Mouse (Mus musculus) CH12.LX (cell line): Measurements from ENCODE around the gene Npm1. TPM values are rescaled to one million over a fixed set of nuclear protein-coding genes. Genes with fewer than 3 reads are reported as not detected.

Experiments used
- DNase-seq: peaks from one replicate; pipeline ENCODE4 v3.0.0-alpha.2; 2013; ENCODE audit errors: extremely low read depth
- H3K27ac ChIP-seq: 2 replicates; pipeline ENCODE4 v1.5.1; 2012; ENCODE audit warnings: low read depth, mild to moderate bottlenecking, control low read depth, moderate library complexity; ENCODE audit not compliant: insufficient read depth
- H3K27me3 ChIP-seq: replicated peaks from 2 replicates; pipeline ENCODE3; 2012; ENCODE audit warnings: inconsistent platforms
- H3K36me3 ChIP-seq, 2 experiments: replicated peaks in 1 of 2; 2 replicates each; pipeline versions ENCODE3 to v1.6.1; 2012; ENCODE audit warnings: inconsistent platforms in 1 of 2, low read length in 1 of 2, mild to moderate bottlenecking in 1 of 2, mixed read lengths in 1 of 2, moderate library complexity in 1 of 2; ENCODE audit not compliant: control insufficient read depth in 1 of 2, insufficient read depth in 1 of 2
- H3K4me1 ChIP-seq, 2 experiments: 2 replicates each; pipeline ENCODE4 v1.6.1; 2012; ENCODE audit warnings: inconsistent platforms in 1 of 2, moderate library complexity in 1 of 2; ENCODE audit not compliant: insufficient read depth in 2 of 2, control insufficient read depth in 1 of 2
- H3K4me2 ChIP-seq: 2 replicates; pipeline ENCODE4 v1.6.1; 2012; ENCODE audit warnings: low read depth, mild to moderate bottlenecking, control low read depth; ENCODE audit not compliant: poor library complexity, insufficient read depth, severe bottlenecking
- H3K4me3 ChIP-seq, 3 experiments: fragments of 150-350 bp in 1 of 3; sonication (generic) in 1 of 3; replicated peaks in 1 of 3; 2 replicates each; pipeline versions ENCODE3 to v1.5.1; 2011 to 2012; ENCODE audit warnings: low read depth in 2 of 3, low read length in 2 of 3, mild to moderate bottlenecking in 2 of 3, moderate library complexity in 2 of 3, control low read depth in 1 of 3, improper control_type of control experiment in 1 of 3, inconsistent platforms in 1 of 3, mixed read lengths in 1 of 3; ENCODE audit not compliant: poor library complexity in 1 of 3
- H3K79me2 ChIP-seq: replicated peaks from 2 replicates; pipeline ENCODE4 v1.6.1; 2012; ENCODE audit warnings: mild to moderate bottlenecking, moderate library complexity; ENCODE audit not compliant: control insufficient read depth, poor library complexity, insufficient read depth, severe bottlenecking; ENCODE audit errors: extremely low read depth
- H3K9ac ChIP-seq: 2 replicates; pipeline ENCODE4 v1.6.1; 2012; ENCODE audit warnings: low read depth, mild to moderate bottlenecking, control low read depth, moderate library complexity; ENCODE audit not compliant: insufficient read depth
- H3K9me3 ChIP-seq: replicated peaks from 2 replicates; pipeline ENCODE3; 2012; ENCODE audit warnings: low read length, inconsistent platforms, mixed read lengths
- CHD2 ChIP-seq: IDR thresholded peaks from 2 replicates; pipeline ENCODE4 v1.6.1; 2011; ENCODE audit warnings: low read length, improper control_type of control experiment
- CTCF ChIP-seq, 2 experiments: IDR thresholded peaks in 1 of 2; conservative IDR thresholded peaks in 1 of 2; 2 replicates each; pipeline ENCODE4 v1.5.1; 2011 to 2012; ENCODE audit warnings: low read depth in 2 of 2, low read length in 2 of 2, improper control_type of control experiment in 1 of 2, inconsistent platforms in 1 of 2, mild to moderate bottlenecking in 1 of 2, moderate library complexity in 1 of 2
- E2F4 ChIP-seq: IDR thresholded peaks from 2 replicates; pipeline ENCODE4 v1.6.1; 2011; ENCODE audit warnings: low read depth, low read length, improper control_type of control experiment; ENCODE audit not compliant: insufficient replicate concordance
- EP300 ChIP-seq: IDR thresholded peaks from 2 replicates; pipeline ENCODE4 v1.6.1; 2011; ENCODE audit warnings: low read length, improper control_type of control experiment
- ETS1 ChIP-seq: conservative IDR thresholded peaks from 2 replicates; pipeline ENCODE4 v1.6.1; 2012; ENCODE audit warnings: low read depth, mild to moderate bottlenecking, inconsistent platforms, low read length, improper control_type of control experiment, moderate library complexity
- GABPA ChIP-seq: IDR thresholded peaks from 2 replicates; pipeline ENCODE4 v1.6.1; 2012; ENCODE audit warnings: low read depth, low read length, improper control_type of control experiment, inconsistent platforms; ENCODE audit not compliant: insufficient replicate concordance
- HCFC1 ChIP-seq: IDR thresholded peaks from 2 replicates; pipeline ENCODE4 v1.6.1; 2012; ENCODE audit warnings: low read depth, mild to moderate bottlenecking, inconsistent platforms, low read length, improper control_type of control experiment
- IRF4 ChIP-seq: IDR thresholded peaks from 2 replicates; pipeline ENCODE4 v1.6.1; 2014; ENCODE audit warnings: low read depth, mild to moderate bottlenecking, inconsistent platforms, low read length, improper control_type of control experiment
- JUN ChIP-seq: IDR thresholded peaks from 2 replicates; pipeline ENCODE4 v1.6.1; 2011; ENCODE audit warnings: low read depth, mild to moderate bottlenecking, low read length, improper control_type of control experiment, moderate library complexity; ENCODE audit not compliant: insufficient read depth
- KAT2A ChIP-seq: IDR thresholded peaks from 2 replicates; pipeline ENCODE4 v1.6.1; 2012; ENCODE audit warnings: low read length, improper control_type of control experiment, inconsistent platforms; ENCODE audit not compliant: insufficient replicate concordance
- MAFK ChIP-seq: IDR thresholded peaks from 2 replicates; pipeline ENCODE4 v1.6.1; 2011; ENCODE audit warnings: low read length, improper control_type of control experiment; ENCODE audit not compliant: insufficient replicate concordance
- MAX ChIP-seq: IDR thresholded peaks from 2 replicates; pipeline ENCODE4 v1.6.1; 2011; ENCODE audit warnings: low read length, improper control_type of control experiment
- MAZ ChIP-seq: IDR thresholded peaks from 2 replicates; pipeline ENCODE4 v1.6.1; 2012; ENCODE audit warnings: low read depth, mild to moderate bottlenecking, inconsistent platforms, low read length, improper control_type of control experiment, moderate library complexity
- MYC ChIP-seq: IDR thresholded peaks from 2 replicates; pipeline ENCODE4 v1.6.1; 2011; ENCODE audit warnings: low read depth, mild to moderate bottlenecking, improper control_type of control experiment, low read length
- NRF1 ChIP-seq: IDR thresholded peaks from 2 replicates; pipeline ENCODE4 v1.6.1; 2014; ENCODE audit warnings: low read depth, mild to moderate bottlenecking, inconsistent platforms, low read length, improper control_type of control experiment, moderate library complexity
- PAX5 ChIP-seq: IDR thresholded peaks from 2 replicates; pipeline ENCODE4 v1.6.1; 2012; ENCODE audit warnings: low read length, inconsistent platforms, mixed read lengths
- POLR2AphosphoS2 ChIP-seq: IDR thresholded peaks from 2 replicates; pipeline ENCODE4 v1.6.1; 2011; ENCODE audit warnings: low read depth, low read length, improper control_type of control experiment
- RAD21 ChIP-seq: IDR thresholded peaks from 2 replicates; pipeline ENCODE4 v1.6.1; 2011; ENCODE audit warnings: low read depth, mild to moderate bottlenecking, low read length, improper control_type of control experiment, moderate library complexity
- TBP ChIP-seq: conservative IDR thresholded peaks from 2 replicates; pipeline ENCODE4 v1.6.1; 2011; ENCODE audit warnings: low read depth, low read length, improper control_type of control experiment
- TCF12 ChIP-seq: IDR thresholded peaks from 2 replicates; pipeline ENCODE4 v1.6.1; 2014; ENCODE audit warnings: low read depth, mild to moderate bottlenecking, inconsistent platforms, low read length, improper control_type of control experiment
- UBTF ChIP-seq: IDR thresholded peaks from 2 replicates; pipeline ENCODE4 v1.6.1; 2012; ENCODE audit warnings: low read depth, mild to moderate bottlenecking, inconsistent platforms, low read length, improper control_type of control experiment, moderate library complexity
- USF2 ChIP-seq: conservative IDR thresholded peaks from 2 replicates; pipeline ENCODE4 v1.6.1; 2011; ENCODE audit warnings: low read depth, low read length, improper control_type of control experiment
- ZKSCAN1 ChIP-seq: IDR thresholded peaks from 2 replicates; pipeline ENCODE4 v1.6.1; 2012; ENCODE audit warnings: low read depth, inconsistent platforms, low read length, improper control_type of control experiment, borderline replicate concordance
- ZNF384 ChIP-seq: IDR thresholded peaks from 2 replicates; pipeline ENCODE4 v1.6.1; 2012; ENCODE audit warnings: low read depth, low read length, improper control_type of control experiment, inconsistent platforms
- dilution Hi-C: fragments of 300-500 bp; cut with MboI; formaldehyde crosslinking; loops from 2 replicates; pipeline ENCODE4 v1.14.3; 2020; ENCODE audit warnings: low sequenced_read_pairs; ENCODE audit not compliant: extremely low pct_unique_long_range_greater_than_20kb, extremely low pct_ligation_motif_present
- in situ Hi-C: fragments of 300-500 bp; cut with MboI; formaldehyde crosslinking; loops from 3 replicates; pipeline ENCODE4 v1.14.3; 2019; ENCODE audit warnings: low sequenced_read_pairs, low pct_ligation_motif_present, low pct_unique_long_range_greater_than_20kb, mixed read lengths
- polyA plus RNA-seq: library from polyadenylated mRNA; unstranded; fragments of >175 nt; gene quantifications from 2 replicates; pipeline ENCODE4 v1.2.1, GENCODE M21; 2012; ENCODE audit warnings: low read depth; ENCODE audit not compliant: insufficient read length
- total RNA-seq, 2 experiments: library from RNA; depleted of rRNA; stranded (reverse); fragments of 300-350 nt in 1 of 2; fragments of >200 nt in 1 of 2; gene quantifications; 2 replicates each; pipeline ENCODE4 v1.2.3; 2012 to 2014

The Npm1 gene
- total and polyA plus RNA-seq, 3 experiments, result 3,603 to 8,076 (median 6,953) TPM

DNA sequence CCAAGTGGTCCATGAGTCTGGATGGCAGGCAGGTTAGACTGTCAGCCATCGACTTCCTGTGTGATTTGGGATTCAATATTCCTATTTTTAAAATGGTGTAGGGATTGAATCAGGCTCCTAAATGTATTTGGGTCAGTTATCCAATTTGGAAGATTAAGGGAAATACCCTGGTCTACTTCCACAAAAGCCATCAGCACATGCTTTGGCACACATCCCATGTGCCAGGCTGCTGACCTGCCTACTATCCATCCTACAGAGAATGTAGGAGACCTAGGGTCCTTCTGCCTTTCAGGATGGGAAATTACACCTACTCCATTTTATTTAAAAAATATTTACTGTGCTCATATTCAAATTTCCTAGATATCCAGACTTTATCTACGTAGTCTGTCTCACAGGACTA is 44.4 kb upstream of the Npm1 start:
- in situ Hi-C loops (no loop called here), dilution Hi-C loops (no loop called here)
- H3K9me3 ChIP-seq, result peaks cover 22% of the 10 kb centered on the region
- H3K27ac ChIP-seq, result no peak overlapping the region
- no peaks in the 10 kb centered on the region for H3K4me1 ChIP-seq
- no peak overlapping the region for H3K4me2 ChIP-seq
- no peak overlapping the region for H3K9ac ChIP-seq
- DNase-seq, result no peak
- no peaks in the 10 kb centered on the region for H3K79me2 ChIP-seq
- H3K27me3 ChIP-seq, result no peaks in the 10 kb centered on the region
- no peak overlapping the region for H3K4me3 ChIP-seq
- TF ChIP-seq TCF12 (no peak), POLR2AphosphoS2 (no peak), TBP (no peak), MAFK (no peak), MAX (no peak), GABPA (no peak), IRF4 (no peak), E2F4 (no peak), ZNF384 (no peak), USF2 (no peak), RAD21 (no peak), HCFC1 (no peak)
- no peaks in the 10 kb centered on the region for H3K36me3 ChIP-seq

DNA sequence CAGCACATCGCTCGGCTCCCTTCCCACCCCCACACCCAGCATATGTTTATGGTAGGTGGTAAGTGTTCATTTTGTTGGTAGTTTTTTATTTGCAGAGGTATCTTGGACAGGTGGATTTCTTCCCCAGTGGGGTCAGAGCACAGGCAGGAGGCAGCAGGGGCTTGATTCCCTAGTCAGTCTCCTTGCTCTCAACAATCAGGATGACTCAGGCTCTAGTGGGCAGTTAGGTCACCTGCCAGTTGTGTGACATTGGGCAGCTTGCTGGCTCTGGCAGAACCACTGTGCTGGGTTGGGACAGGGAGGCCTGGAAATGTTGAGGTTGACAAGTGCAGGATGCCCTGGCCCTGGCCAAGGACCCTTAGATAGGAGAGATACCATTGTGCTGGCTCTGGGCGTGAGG is 42.0 kb upstream of the Npm1 start:
- in situ Hi-C loops, result no loop called here
- H3K27ac ChIP-seq, result no peak overlapping the region
- no peak for TF ChIP-seq UBTF
- no peak for TF ChIP-seq KAT2A
- TF ChIP-seq NRF1, result no peak
- no peak for TF ChIP-seq EP300
- no peak for TF ChIP-seq ZNF384
- no peak for TF ChIP-seq ZKSCAN1
- no peak for TF ChIP-seq GABPA
- TF ChIP-seq MAFK, result no peak
- TF ChIP-seq MAX, result no peak
- no peak for TF ChIP-seq E2F4
- no peak for TF ChIP-seq PAX5
- TF ChIP-seq TCF12, result no peak
- TF ChIP-seq JUN, result no peak
- TF ChIP-seq CTCF (conservative IDR thresholded peaks at IDR 0.05 in 1 of 2, IDR thresholded peaks at IDR 0.05 in 1 of 2; ENCODE audit: low read depth in 2 of 2, low read length in 2 of 2), result no peak
- TF ChIP-seq MAZ, result no peak
- no peak for TF ChIP-seq MYC
- no peak for TF ChIP-seq CHD2
- no peak for TF ChIP-seq IRF4
- no peak for TF ChIP-seq USF2
- no peak for TF ChIP-seq ETS1
- dilution Hi-C loops, result no loop called here
- no peaks in the 10 kb centered on the region for H3K79me2 ChIP-seq
- H3K9ac ChIP-seq, result no peak overlapping the region
- H3K4me3 ChIP-seq, result no peak overlapping the region
- peaks cover 43% of the 10 kb centered on the region for H3K9me3 ChIP-seq
- DNase-seq, result no peak
- H3K27me3 ChIP-seq, result no peaks in the 10 kb centered on the region
- H3K4me1 ChIP-seq, result no peaks in the 10 kb centered on the region
- no peaks in the 10 kb centered on the region for H3K36me3 ChIP-seq
- no peak overlapping the region for H3K4me2 ChIP-seq
